Mouse (Mus musculus): ENCODE measurements around the gene Vmn2r80. TPM values are rescaled to one million over a fixed set of nuclear protein-coding genes. Genes with fewer than 3 reads are reported as not detected.
A peak's percentile ranks its signal among the peaks of the same experiment; 100 is the strongest.

The Vmn2r80 gene
- total and polyA plus RNA-seq, 3 experiments = not detected

DNA sequence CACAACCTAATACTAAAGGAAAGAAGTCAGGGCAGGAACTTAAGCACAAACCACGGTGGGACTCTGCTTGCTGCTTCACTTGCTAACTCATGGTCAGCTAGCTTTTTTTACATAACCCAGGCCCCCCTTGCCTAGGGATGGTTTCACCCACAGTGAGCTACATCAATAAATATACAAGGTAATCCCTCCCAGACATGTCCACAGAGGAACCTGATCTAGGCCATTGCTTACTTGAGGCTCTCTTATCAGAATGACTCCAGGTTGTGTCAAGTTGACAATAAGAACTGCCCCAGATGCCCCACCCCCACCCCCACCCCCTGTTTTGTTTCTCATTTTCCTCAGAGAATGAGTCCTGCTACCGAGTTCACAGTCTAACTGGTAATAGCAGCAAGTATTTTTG is 41.0 kb upstream of the Vmn2r80 start:
- Histone ChIP-seq H3K27ac (ENCODE audit: control insufficient read depth, low read depth, low read length) (peak overlapping the region; percentile 29; the same call in 1 of the 2 replicates), H3K27me3 (ENCODE audit: control insufficient read depth in 1 of 2, insufficient read depth in 2 of 2, low read length in 2 of 2) (no peaks in the 10 kb centered on the region), H3K36me3 (ENCODE audit: control insufficient read depth in 1 of 2, insufficient read depth in 2 of 2, low read length in 2 of 2) (peaks cover 0 to 13% of the 10 kb centered on the region in 2 experiments; a peak in 2 of 4 replicates), H3K4me1 (ENCODE audit: control insufficient read depth in 1 of 2, insufficient read depth in 2 of 2, low read length in 2 of 2) (peaks cover 15 to 16% of the 10 kb centered on the region in 2 experiments), H3K9ac (ENCODE audit: control insufficient read depth, low read depth, low read length, poor library complexity, severe bottlenecking) (no peak overlapping the region), H3K79me2 (ENCODE audit: control insufficient read depth, insufficient read depth, low read length, poor library complexity) (no peaks in the 10 kb centered on the region), H3K9me3 (replicated peaks; ENCODE audit: insufficient read depth, low read length) (no peaks in the 10 kb centered on the region), H3K4me3 (ENCODE audit: control insufficient read depth in 1 of 2, insufficient read depth in 1 of 2, low read depth in 2 of 2, low read length in 2 of 2) (no peak overlapping the region)
- DNase-seq (ENCODE audit: low read depth, low spot score) = peak; percentile 53
- TF ChIP-seq MXI1 (IDR thresholded peaks at IDR 0.05; ENCODE audit: low read depth, low read length) (no peak), TBP (IDR thresholded peaks at IDR 0.05; ENCODE audit: low read depth, low read length) (no peak), RCOR1 (IDR thresholded peaks at IDR 0.05; ENCODE audit: low read depth, low read length) (no peak), GATA1 (IDR thresholded peaks at IDR 0.05; ENCODE audit: low read depth, low read length) (no peak), MEF2A (IDR thresholded peaks at IDR 0.05; ENCODE audit: extremely low read depth, insufficient replicate concordance, low read depth, low read length, poor library complexity, severe bottlenecking) (no peak), HCFC1 (IDR thresholded peaks at IDR 0.05; ENCODE audit: low read depth, low read length) (no peak), MAFK (IDR thresholded peaks at IDR 0.05; ENCODE audit: borderline replicate concordance, low read depth, low read length) (no peak), SIN3A (IDR thresholded peaks at IDR 0.05; ENCODE audit: low read length) (peak; percentile 28; the same call in 1 of the 2 replicates), E2F4 (IDR thresholded peaks at IDR 0.05; ENCODE audit: borderline replicate concordance, low read depth, low read length) (no peak), TCF12 (IDR thresholded peaks at IDR 0.05; ENCODE audit: low read depth, low read length) (peak; percentile 31; the same call in 1 of the 2 replicates), POLR2A (IDR thresholded peaks at IDR 0.05; ENCODE audit: control insufficient read depth in 1 of 2, insufficient read depth in 1 of 2, low read depth in 1 of 2, low read length in 2 of 2, poor library complexity in 1 of 2) (no peak), USF1 (IDR thresholded peaks at IDR 0.05; ENCODE audit: low read depth, low read length) (no peak), MAX (IDR thresholded peaks at IDR 0.05; ENCODE audit: low read length) (no peak), GABPA (IDR thresholded peaks at IDR 0.05; ENCODE audit: low read depth, low read length) (no peak), ZKSCAN1 (IDR thresholded peaks at IDR 0.05; ENCODE audit: low read depth, low read length) (no peak), ZNF384 (IDR thresholded peaks at IDR 0.05; ENCODE audit: low read depth, low read length) (no peak), UBTF (IDR thresholded peaks at IDR 0.05; ENCODE audit: borderline replicate concordance, insufficient read depth, low read depth, low read length) (no peak), EP300 (IDR thresholded peaks at IDR 0.05; ENCODE audit: low read depth in 1 of 2, low read length in 2 of 2) (peak in 1 of 2 experiments; percentile 39; a peak in 1 of 4 replicates), MYC (IDR thresholded peaks at IDR 0.05; ENCODE audit: low read depth, low read length) (no peak), RAD21 (IDR thresholded peaks at IDR 0.05; ENCODE audit: low read depth, low read length) (no peak), KAT2A (conservative IDR thresholded peaks at IDR 0.05; ENCODE audit: low read depth, low read length) (no peak)

DNA sequence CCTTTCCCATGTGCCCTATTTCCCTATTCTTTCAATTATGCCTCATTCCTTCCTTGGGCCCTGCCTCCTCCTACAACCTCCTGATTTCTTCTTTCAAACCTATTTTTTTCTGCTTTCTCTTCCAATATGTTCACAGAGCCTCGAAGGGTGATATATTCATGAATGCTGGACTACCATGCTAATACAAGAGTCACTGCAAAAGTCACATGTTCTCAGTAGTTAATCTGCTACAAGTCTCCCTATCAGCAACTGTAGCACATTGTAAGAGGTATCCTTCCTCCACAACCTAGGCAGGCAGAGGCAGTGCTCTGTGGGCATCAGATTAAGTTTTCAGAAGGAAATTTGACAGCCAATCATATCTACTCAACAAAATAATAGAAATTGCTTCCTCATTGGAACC is 39.4 kb upstream of the Vmn2r80 start:
- Histone ChIP-seq H3K36me3 (ENCODE audit: control insufficient read depth in 1 of 2, insufficient read depth in 2 of 2, low read length in 2 of 2) (peaks cover 0 to 13% of the 10 kb centered on the region in 2 experiments; a peak in 2 of 4 replicates), H3K27me3 (ENCODE audit: control insufficient read depth in 1 of 2, insufficient read depth in 2 of 2, low read length in 2 of 2) (no peaks in the 10 kb centered on the region), H3K9ac (ENCODE audit: control insufficient read depth, low read depth, low read length, poor library complexity, severe bottlenecking) (no peak overlapping the region), H3K4me3 (ENCODE audit: control insufficient read depth in 1 of 2, insufficient read depth in 1 of 2, low read depth in 2 of 2, low read length in 2 of 2) (no peak overlapping the region), H3K4me1 (ENCODE audit: control insufficient read depth in 1 of 2, insufficient read depth in 2 of 2, low read length in 2 of 2) (peaks cover 15 to 16% of the 10 kb centered on the region in 2 experiments), H3K79me2 (ENCODE audit: control insufficient read depth, insufficient read depth, low read length, poor library complexity) (no peaks in the 10 kb centered on the region), H3K9me3 (replicated peaks; ENCODE audit: insufficient read depth, low read length) (no peaks in the 10 kb centered on the region), H3K27ac (ENCODE audit: control insufficient read depth, low read depth, low read length) (no peak overlapping the region)
- peak; percentile 46 for TF ChIP-seq GATA1 (IDR thresholded peaks at IDR 0.05; ENCODE audit: low read depth, low read length)
- no peak for TF ChIP-seq TBP (IDR thresholded peaks at IDR 0.05; ENCODE audit: low read depth, low read length)
- TF ChIP-seq EP300 (IDR thresholded peaks at IDR 0.05; ENCODE audit: low read depth in 1 of 2, low read length in 2 of 2) = peak in 1 of 2 experiments; percentile 41; a peak in 1 of 4 replicates
- peak; percentile 67; the same call in 1 of the 2 replicates for TF ChIP-seq USF1 (IDR thresholded peaks at IDR 0.05; ENCODE audit: low read depth, low read length)
- TF ChIP-seq GABPA (IDR thresholded peaks at IDR 0.05; ENCODE audit: low read depth, low read length) = no peak
- peak; percentile 72 for TF ChIP-seq MAX (IDR thresholded peaks at IDR 0.05; ENCODE audit: low read length)
- no peak for TF ChIP-seq ZMIZ1 (IDR thresholded peaks at IDR 0.05; ENCODE audit: low read depth, low read length)
- TF ChIP-seq MEF2A (IDR thresholded peaks at IDR 0.05; ENCODE audit: extremely low read depth, insufficient replicate concordance, low read depth, low read length, poor library complexity, severe bottlenecking) = no peak
- TF ChIP-seq ETS1 (IDR thresholded peaks at IDR 0.05; ENCODE audit: low read depth, low read length) = 0 out of 2 replicates have a peak, but pooled peaks have one; percentile 25
- peak; percentile 49 for DNase-seq (ENCODE audit: low read depth, low spot score)
